Mouse (Mus musculus) macrophage (primary cell): ENCODE measurements at regions not wholly inside any gene's neighbourhood (a gene's known extent, or its start where the extent isn't known, plus 50 kb on each side); places are given as distances from the start of the nearest gene placed in this dataset.
"Not testable (repeated sequence)": the region's sequence is repeated elsewhere in the genome, so short reads cannot be mapped to it uniquely, and the experiment has no call there.

Source experiments
- H3K27ac ChIP-seq: fragments of 350-480 bp; formaldehyde crosslinking; 2 replicates; pipeline ENCODE4 v1.9.0; 2021
- H3K36me3 ChIP-seq: fragments of 350-480 bp; formaldehyde crosslinking; 2 replicates; pipeline ENCODE4 v1.9.0; 2021; ENCODE audit errors: inconsistent target
- H3K4me3 ChIP-seq: fragments of 350-480 bp; formaldehyde crosslinking; 2 replicates; pipeline ENCODE4 v1.9.0; 2021; ENCODE audit errors: inconsistent target
- H3K79me2 ChIP-seq: fragments of 350-480 bp; formaldehyde crosslinking; 2 replicates; pipeline ENCODE4 v1.9.0; 2021; ENCODE audit errors: inconsistent target
- WGBS: methylation state at CpG from one replicate; pipeline ENCODE4 v1.1.7; 2026; ENCODE audit warnings: inconsistent platforms; ENCODE audit not compliant: missing documents; 5-methylcytosine and 5-hydroxymethylcytosine counted together

- H3K27ac ChIP-seq = no peak overlapping the region
- H3K36me3 ChIP-seq = no peaks in the 10 kb centered on the region
- WGBS = 35% methylated on average over 5 of the region's 5 CpGs
- no peaks in the 10 kb centered on the region for H3K79me2 ChIP-seq
- H3K4me3 ChIP-seq = no peak overlapping the region
Measured at GRCm38 (mm10) chr1:64463715-64464290, 68.6 kb upstream of the Creb1 start.

DNA sequence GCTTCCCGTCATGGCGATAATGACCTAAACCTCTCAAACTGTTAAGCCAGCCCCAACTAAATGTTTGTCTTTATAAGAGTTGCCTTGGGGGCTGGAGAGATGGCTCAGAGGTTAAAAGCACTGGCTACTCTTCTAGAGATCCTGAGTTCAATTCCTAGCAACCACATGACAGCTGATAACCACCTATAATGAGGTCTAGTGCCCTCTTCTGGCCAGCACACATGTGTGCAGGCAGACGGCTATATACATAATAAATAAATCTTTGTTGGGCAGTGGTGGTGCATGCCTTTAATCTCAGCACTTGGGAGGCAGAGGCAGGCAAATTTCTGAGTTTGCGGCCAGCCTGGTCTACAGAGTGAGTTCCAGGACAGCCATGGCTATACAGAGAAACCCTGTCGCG lies 70.8 kb upstream of the Creb1 start:
- H3K79me2 ChIP-seq, H3K27ac ChIP-seq, H3K36me3 ChIP-seq, H3K4me3 ChIP-seq: not testable (repeated sequence)
- WGBS = 97% methylated on average over 6 of the region's 6 CpGs

- H3K27ac ChIP-seq = no peak overlapping the region
- no peaks in the 10 kb centered on the region for H3K36me3 ChIP-seq
- 86% methylated on average over 4 of the region's 5 CpGs for WGBS
- H3K4me3 ChIP-seq = no peak overlapping the region
- H3K79me2 ChIP-seq = no peaks in the 10 kb centered on the region
Measured at GRCm38 (mm10) chr1:64457872-64458271, 74.6 kb upstream of the Creb1 start.

GRCm38 (mm10) chr1:64449141-64449540 lies 83.3 kb upstream of the Creb1 start:
- no peak overlapping the region for H3K27ac ChIP-seq
- 72% methylated on average over 3 of the region's 3 CpGs for WGBS
- no peaks in the 10 kb centered on the region for H3K36me3 ChIP-seq
- no peaks in the 10 kb centered on the region for H3K79me2 ChIP-seq
- H3K4me3 ChIP-seq = no peak overlapping the region

- H3K27ac ChIP-seq = no peak overlapping the region
- no peaks in the 10 kb centered on the region for H3K79me2 ChIP-seq
- H3K36me3 ChIP-seq = no peaks in the 10 kb centered on the region
- no peak overlapping the region for H3K4me3 ChIP-seq
- WGBS = 0% methylated on average over 5 of the region's 5 CpGs
Measured at GRCm38 (mm10) chr1:64448090-64448489, 84.4 kb upstream of the Creb1 start.

GRCm38 (mm10) chr1:64446492-64446891 lies 86.0 kb upstream of the Creb1 start:
- Histone ChIP-seq H3K27ac (no peak overlapping the region), H3K4me3 (no peak overlapping the region), H3K36me3 (no peaks in the 10 kb centered on the region), H3K79me2 (no peaks in the 10 kb centered on the region)
- 89% methylated on average over 4 of the region's 4 CpGs for WGBS

DNA sequence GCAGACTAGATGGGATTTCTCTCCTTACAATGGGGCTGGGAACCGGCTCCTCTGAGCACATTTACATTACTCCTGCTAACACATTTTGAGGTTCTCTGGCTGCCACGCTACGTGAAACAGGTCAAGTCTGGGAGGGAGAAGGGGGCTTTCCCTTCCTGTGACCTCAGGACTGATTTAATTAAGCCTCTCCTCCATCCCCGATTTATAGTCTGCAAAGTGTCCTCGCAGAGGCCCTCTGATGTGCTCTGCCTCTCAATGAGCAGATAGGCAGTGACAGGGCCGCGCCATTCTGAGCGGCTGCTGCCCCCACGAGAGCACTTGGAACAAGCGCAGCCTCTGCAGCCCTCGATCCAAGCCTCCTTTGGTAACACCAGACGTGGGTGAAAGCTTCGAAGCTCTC lies 86.5 kb upstream of the Creb1 start:
- 30% methylated on average over 13 of the region's 13 CpGs for WGBS
- no peaks in the 10 kb centered on the region for H3K36me3 ChIP-seq
- H3K4me3 ChIP-seq = no peak overlapping the region

DNA sequence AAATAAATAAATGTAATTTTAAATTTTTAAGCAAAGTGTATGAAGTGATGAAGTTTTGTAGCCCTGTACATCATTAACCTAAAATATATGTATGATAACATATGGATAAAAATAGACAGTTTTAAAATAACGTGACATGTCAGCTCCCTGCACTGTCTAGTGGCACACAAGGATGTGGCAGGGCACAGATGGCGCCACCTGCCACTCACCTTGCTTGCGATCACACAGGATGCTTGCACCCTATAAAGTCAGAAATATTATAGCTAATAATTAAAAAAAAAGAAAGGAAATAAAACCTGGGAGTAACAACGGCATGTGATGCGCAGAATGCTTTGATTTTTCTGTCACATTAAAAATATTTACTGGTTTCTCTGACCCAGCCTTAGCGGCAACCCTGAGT lies 89.0 kb upstream of the Creb1 start:
- Histone ChIP-seq H3K79me2 (no peaks in the 10 kb centered on the region), H3K36me3 (no peaks in the 10 kb centered on the region), H3K27ac (no peak overlapping the region), H3K4me3 (no peak overlapping the region)
- WGBS = 93% methylated on average over 6 of the region's 6 CpGs

More for the DNA sequence above, 86.5 kb upstream of the Creb1 start:
- Histone ChIP-seq H3K27ac (no peak overlapping the region), H3K79me2 (no peaks in the 10 kb centered on the region)

DNA sequence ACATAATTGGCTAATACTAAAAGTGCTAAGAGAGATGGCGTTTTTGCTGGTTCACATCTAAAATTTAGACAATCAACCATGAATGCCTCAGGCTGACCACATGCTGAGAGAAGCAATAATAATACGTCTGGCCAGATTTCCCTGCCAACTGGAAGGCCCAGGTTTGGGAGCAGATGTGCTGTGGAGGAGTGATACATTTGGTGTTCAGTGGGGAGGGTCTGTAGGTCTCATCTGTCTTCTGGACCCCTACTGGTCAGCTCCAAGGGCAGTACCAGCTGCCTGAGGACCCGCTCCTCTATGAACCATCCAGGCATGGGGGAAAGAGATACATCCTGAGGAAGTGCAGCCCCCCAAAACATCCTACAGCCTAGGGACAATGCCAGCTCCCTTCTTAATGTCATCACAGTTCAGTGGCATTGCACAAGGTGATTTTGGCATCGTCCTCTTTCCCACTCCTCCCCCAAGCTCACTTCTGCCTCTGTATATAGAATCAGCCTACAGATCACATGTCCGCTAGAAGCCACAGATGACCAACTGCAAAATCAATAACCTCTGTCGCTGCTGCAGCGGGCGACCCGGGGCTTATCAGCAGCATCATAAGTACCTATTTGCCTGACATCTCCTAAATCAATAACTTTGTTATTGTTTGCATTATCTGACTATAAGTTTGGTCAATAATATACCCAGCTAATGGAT lies 90.1 kb upstream of the Creb1 start:
- 84% methylated on average over 5 of the region's 9 CpGs for WGBS
- Histone ChIP-seq H3K4me3 (no peak overlapping the region), H3K27ac (no peak overlapping the region), H3K36me3 (no peaks in the 10 kb centered on the region), H3K79me2 (no peaks in the 10 kb centered on the region)

GRCm38 (mm10) chr1:64423256-64423655 lies 109.2 kb upstream of the Creb1 start:
- Histone ChIP-seq H3K4me3 (no peak overlapping the region), H3K79me2 (no peaks in the 10 kb centered on the region), H3K36me3 (no peaks in the 10 kb centered on the region), H3K27ac (no peak overlapping the region)
- WGBS = 80% methylated on average over 1 of the region's 1 CpGs

GRCm38 (mm10) chr1:64418567-64418966 lies 113.9 kb upstream of the Creb1 start:
- H3K36me3 ChIP-seq = no peaks in the 10 kb centered on the region
- no peak overlapping the region for H3K4me3 ChIP-seq
- no peaks in the 10 kb centered on the region for H3K79me2 ChIP-seq
- H3K27ac ChIP-seq = no peak overlapping the region

- no peak overlapping the region for H3K27ac ChIP-seq
- no peak overlapping the region for H3K4me3 ChIP-seq
- H3K36me3 ChIP-seq = no peaks in the 10 kb centered on the region
- no peaks in the 10 kb centered on the region for H3K79me2 ChIP-seq
- whole genome bisulfite sequencing = 90% methylated on average over 7 of the region's 7 CpGs
Measured at GRCm38 (mm10) chr1:64415906-64416305, 116.5 kb upstream of the Creb1 start.

DNA sequence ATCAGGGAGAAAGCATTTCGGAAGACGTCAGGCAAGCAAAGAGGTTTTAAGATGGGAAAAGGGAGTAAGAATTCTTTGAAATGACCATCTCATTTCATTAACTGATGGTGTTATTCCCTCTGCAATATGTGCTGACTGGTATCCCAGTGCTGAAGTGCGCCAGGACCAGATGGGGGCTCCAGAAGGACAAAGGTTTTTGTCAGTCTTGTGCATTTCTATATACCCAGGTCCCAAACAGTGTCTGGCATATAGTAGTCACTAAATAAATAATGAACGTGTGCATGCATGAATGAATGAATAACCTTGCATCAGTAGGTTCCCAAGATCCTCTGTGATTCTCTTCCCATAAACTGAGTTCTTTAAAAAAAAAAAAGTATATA lies 119.3 kb upstream of the Creb1 start:
- WGBS = 96% methylated on average over 4 of the region's 4 CpGs
- Histone ChIP-seq H3K4me3 (no peak overlapping the region), H3K27ac (no peak overlapping the region), H3K79me2 (no peaks in the 10 kb centered on the region), H3K36me3 (no peaks in the 10 kb centered on the region)

GRCm38 (mm10) chr1:64412481-64413180 lies 119.8 kb upstream of the Creb1 start:
- no peak overlapping the region for H3K4me3 ChIP-seq
- H3K27ac ChIP-seq = no peak overlapping the region
- no peaks in the 10 kb centered on the region for H3K79me2 ChIP-seq
- WGBS = 94% methylated on average over 10 of the region's 10 CpGs
- H3K36me3 ChIP-seq = no peaks in the 10 kb centered on the region

GRCm38 (mm10) chr1:64411851-64412480 lies 120.5 kb upstream of the Creb1 start:
- WGBS = 93% methylated on average over 4 of the region's 4 CpGs
- Histone ChIP-seq H3K79me2 (no peaks in the 10 kb centered on the region), H3K27ac (no peak overlapping the region), H3K4me3 (no peak overlapping the region), H3K36me3 (no peaks in the 10 kb centered on the region)
